24 mouse cellular contexts compared by ENCODE assay signal in the genomic region with DNA sequence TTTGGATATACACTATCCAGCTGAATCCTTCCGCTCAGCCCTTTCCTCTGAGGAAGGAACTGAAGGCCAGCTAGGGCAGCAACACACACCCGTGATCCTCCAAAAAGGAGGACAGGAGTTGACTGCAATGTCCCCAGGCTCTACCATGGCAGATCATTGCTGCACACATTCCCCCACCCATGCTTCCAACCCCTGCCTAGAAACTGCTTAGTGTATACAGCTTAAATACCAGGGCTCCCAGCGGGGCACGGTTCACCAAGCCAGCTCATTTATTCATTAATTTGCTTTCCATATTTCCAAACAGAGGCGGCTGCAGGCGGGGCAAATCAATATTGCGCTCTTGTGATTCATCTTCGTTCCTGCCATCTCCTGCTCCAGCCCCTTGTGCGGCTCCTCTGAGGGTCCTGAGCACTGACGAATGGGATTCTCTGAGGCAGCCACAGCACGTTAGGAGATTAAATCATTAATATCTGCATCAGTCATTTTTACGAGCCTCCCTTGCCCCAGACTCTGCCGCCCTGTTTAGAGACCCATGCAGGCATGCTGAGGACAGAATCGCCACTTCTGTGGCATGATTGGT.
DNase-seq lines count a peak whose midpoint lies in the region; ATAC-seq and TF ChIP-seq lines count a peak whose summit lies in the region.
"Had no signal": no experiment of that assay in that cellular context is flagged by ENCODE, and none has a peak within 500 bp of the region (broad histone marks: within the 10 kb centered on the region; RNA-seq: fewer than 3 reads in every experiment).

No protein-coding gene starts in this region.

- no peak overlapping the region for H3K4me3 ChIP-seq in neural tube, embryonic 11.5 days (ENCODE audit: low read depth, low read length)
- no peak overlapping the region for H3K4me3 ChIP-seq in midbrain, postnatal 0 days (ENCODE audit: low read depth, low read length)
- H3K4me3 ChIP-seq in forebrain, embryonic 13.5 days, result no peak overlapping the region
- no peak overlapping the region for H3K4me3 ChIP-seq in lung, postnatal 0 days (ENCODE audit: low read depth, low read length)
- H3K4me3 ChIP-seq: megakaryocyte, embryonic 14.5 days had no signal

- peak; percentile 55 for DNase-seq in neural tube, embryonic 11.5 days (ENCODE audit: low spot score)
- DNase-seq in neural tube, embryonic 10.5 days (ENCODE audit: extremely low spot score, low spot score), result no peak
- peak; percentile 32 for DNase-seq in mesoderm, embryonic 11.5 days (ENCODE audit: low read depth, low spot score)
- DNase-seq in midbrain, postnatal 0 days (ENCODE audit: low spot score), result peak; percentile 6
- peak; percentile 55 for DNase-seq in retina, postnatal 1 day
- no peak for DNase-seq in left cerebral cortex, postnatal 25 days (ENCODE audit: low spot score in 2 of 2)
- DNase-seq in lung, postnatal 0 days (ENCODE audit: low spot score), result no peak
- DNase-seq: adrenal gland, adult 2 months; cerebellum, adult 11-12 months; cerebellum, postnatal 25 days; gastrocnemius, postnatal 10 days; heart, adult 11 months; kidney, postnatal 4 days; lung, embryonic 14.5 days; lung, postnatal 36 days had no signal

- H3K36me3 ChIP-seq in neural tube, embryonic 11.5 days (ENCODE audit: control insufficient read depth, insufficient read depth, low read length), result no peaks in the 10 kb centered on the region
- H3K36me3 ChIP-seq in midbrain, postnatal 0 days (ENCODE audit: insufficient read depth, low read length), result no peaks in the 10 kb centered on the region
- no peaks in the 10 kb centered on the region for H3K36me3 ChIP-seq in forebrain, embryonic 13.5 days (ENCODE audit: poor library complexity, severe bottlenecking)
- no peaks in the 10 kb centered on the region for H3K36me3 ChIP-seq in lung, postnatal 0 days (ENCODE audit: insufficient read depth, low read length)
- H3K36me3 ChIP-seq: G1E had no signal

- intact Hi-C loops in left cerebral cortex, postnatal 25 days (cut with DNase I), result no loop called here

- H3K27me3 ChIP-seq in neural tube, embryonic 11.5 days (ENCODE audit: control insufficient read depth, insufficient read depth, low read length), result no peaks in the 10 kb centered on the region
- H3K27me3 ChIP-seq in midbrain, postnatal 0 days (ENCODE audit: insufficient read depth, low read length), result no peaks in the 10 kb centered on the region
- no peaks in the 10 kb centered on the region; the same call in 1 of the 2 replicates for H3K27me3 ChIP-seq in forebrain, embryonic 13.5 days
- no peaks in the 10 kb centered on the region for H3K27me3 ChIP-seq in lung, postnatal 0 days (replicated peaks; ENCODE audit: insufficient read depth, low read length)
- H3K27me3 ChIP-seq: Patski had no signal

- H3K4me2 ChIP-seq in neural tube, embryonic 11.5 days (ENCODE audit: low read depth), result no peak overlapping the region
- no peak overlapping the region for H3K4me2 ChIP-seq in midbrain, postnatal 0 days (ENCODE audit: low read depth, low read length, poor library complexity, severe bottlenecking)
- no peak overlapping the region for H3K4me2 ChIP-seq in forebrain, embryonic 13.5 days
- H3K4me2 ChIP-seq in lung, postnatal 0 days (replicated peaks; ENCODE audit: low read depth, low read length), result no peak overlapping the region
- H3K4me2 ChIP-seq: heart, embryonic 11.5 days; lung, embryonic 14.5 days had no signal

- no peaks in the 10 kb centered on the region for H3K4me1 ChIP-seq in neural tube, embryonic 11.5 days (ENCODE audit: control insufficient read depth, insufficient read depth, low read length)
- H3K4me1 ChIP-seq in midbrain, postnatal 0 days (ENCODE audit: insufficient read depth, low read length), result no peaks in the 10 kb centered on the region
- H3K4me1 ChIP-seq in forebrain, embryonic 13.5 days, result peaks cover 6% of the 10 kb centered on the region
- peaks cover 3% of the 10 kb centered on the region; the same call in 1 of the 2 replicates for H3K4me1 ChIP-seq in lung, postnatal 0 days (ENCODE audit: insufficient read depth, low read depth, low read length)
- H3K4me1 ChIP-seq: megakaryocyte, embryonic 14.5 days had no signal

- no peak overlapping the region for H3K9ac ChIP-seq in neural tube, embryonic 11.5 days (ENCODE audit: low read length)
- no peak overlapping the region for H3K9ac ChIP-seq in midbrain, postnatal 0 days (replicated peaks; ENCODE audit: low read length, poor library complexity, severe bottlenecking)
- H3K9ac ChIP-seq in forebrain, embryonic 13.5 days, result no peak overlapping the region
- H3K9ac ChIP-seq in lung, postnatal 0 days (replicated peaks; ENCODE audit: low read depth), result no peak overlapping the region
- H3K9ac ChIP-seq: liver, embryonic 14.5 days; lung, embryonic 14.5 days had no signal

- H3K9me3 ChIP-seq in neural tube, embryonic 11.5 days (ENCODE audit: control insufficient read depth, low read length), result no peaks in the 10 kb centered on the region
- H3K9me3 ChIP-seq in midbrain, postnatal 0 days (ENCODE audit: low read length), result no peaks in the 10 kb centered on the region
- H3K9me3 ChIP-seq in forebrain, embryonic 13.5 days (replicated peaks), result no peaks in the 10 kb centered on the region
- H3K9me3 ChIP-seq in lung, postnatal 0 days (ENCODE audit: low read length), result no peaks in the 10 kb centered on the region
- H3K9me3 ChIP-seq: G1E; megakaryocyte, embryonic 14.5 days had no signal

- 0 out of 2 replicates have a peak overlapping the region, but pooled peaks have one; percentile 1 for H3K27ac ChIP-seq in neural tube, embryonic 11.5 days (ENCODE audit: low read depth, low read length)
- H3K27ac ChIP-seq in midbrain, postnatal 0 days (ENCODE audit: low read depth, low read length), result no peak overlapping the region
- no peak overlapping the region for H3K27ac ChIP-seq in forebrain, embryonic 13.5 days
- H3K27ac ChIP-seq in lung, postnatal 0 days (ENCODE audit: low read length), result no peak overlapping the region
- H3K27ac ChIP-seq: liver, embryonic 14.5 days; stomach, postnatal 0 days had no signal

- no peak for TF ChIP-seq CTCF in midbrain, postnatal 0 days (IDR thresholded peaks at IDR 0.05)
- no peak for TF ChIP-seq CTCF in lung, postnatal 0 days (IDR thresholded peaks at IDR 0.05)

- 69% methylated on average over 14 of the region's 14 CpGs for WGBS in neural tube, embryonic 11.5 days
- 44% methylated on average over 14 of the region's 14 CpGs for WGBS in midbrain, postnatal 0 days
- WGBS in forebrain, embryonic 13.5 days, result 83% methylated on average over 14 of the region's 14 CpGs
- 58% methylated on average over 14 of the region's 14 CpGs for WGBS in lung, postnatal 0 days

- no peak for TF ChIP-seq EP300 in lung, postnatal 0 days (IDR thresholded peaks at IDR 0.05)

- peak; percentile 61 for ATAC-seq in neural tube, embryonic 11.5 days (ENCODE audit: insufficient read depth, low FRiP score, low TSS enrichment)
- no peak for ATAC-seq in midbrain, postnatal 0 days (ENCODE audit: low FRiP score)
- no peak for ATAC-seq in forebrain, embryonic 13.5 days
- no peak for ATAC-seq in lung, postnatal 0 days
- ATAC-seq: forebrain, embryonic 16.5 days; intestine, postnatal 0 days; Patski had no signal

Comparison
In these comparisons a context has a peak if more than half of its experiments do, and no peak if none do; other contexts are left out.
1. DNase-seq: peak in neural tube, embryonic 11.5 days (single experiment), mesoderm, embryonic 11.5 days (single experiment), midbrain, postnatal 0 days (single experiment) and retina, postnatal 1 day (single experiment); none in neural tube, embryonic 10.5 days (single experiment), left cerebral cortex, postnatal 25 days (0 of 2) and lung, postnatal 0 days (single experiment).